Mouse (Mus musculus) thymus, adult 2 months (tissue): ENCODE data around the gene Zcchc7.

ENCODE experiments used
- CTCF ChIP-seq: fragments of 200-500 bp; IDR thresholded peaks from 2 replicates; pipeline ENCODE4 v1.5.1; 2012; ENCODE audit warnings: mild to moderate bottlenecking, control low read depth, low read length, moderate library complexity, borderline replicate concordance; ENCODE audit not compliant: control insufficient read depth, poor library complexity, insufficient read depth; ENCODE audit errors: extremely low read depth
- POLR2A ChIP-seq: fragments of 200-500 bp; IDR thresholded peaks from 2 replicates; pipeline ENCODE4 v1.6.1; 2012; ENCODE audit warnings: mild to moderate bottlenecking, low read length, control low read depth, moderate library complexity; ENCODE audit not compliant: control insufficient read depth, poor library complexity, insufficient read depth; ENCODE audit errors: extremely low read depth

- TF ChIP-seq CTCF (no peak), POLR2A (no peak)
These were observed 210.1 kb downstream of the Zcchc7 start for GRCm38 (mm10) chr4:44965736-44966135.
